Comparison of ENCODE assay signal across 22 mouse cellular contexts in genomic region chr10:71060269-71060668, GRCm38 (mm10).
DNase-seq lines count a peak whose midpoint lies in the region; ATAC-seq and TF ChIP-seq lines count a peak whose summit lies in the region.
"Had no signal": no experiment of that assay in that cellular context is flagged by ENCODE, and none has a peak within 500 bp of the region (broad histone marks: within the 10 kb centered on the region; RNA-seq: fewer than 3 reads in every experiment).

No protein-coding gene starts in this region.

- no peak for ATAC-seq in forebrain, embryonic 11.5 days (replicated peaks; ENCODE audit: low FRiP score)
- no peak for ATAC-seq in midbrain, embryonic 15.5 days (replicated peaks)
- ATAC-seq in intestine, postnatal 0 days: no peak
- ATAC-seq: CD4-positive, CD25-positive, alpha-beta regulatory T cell, adult 4 months; forebrain, embryonic 13.5 days had no signal

- H3K4me1 ChIP-seq in forebrain, embryonic 10.5 days: peaks cover 13% of the 10 kb centered on the region
- no peaks in the 10 kb centered on the region for H3K4me1 ChIP-seq in forebrain, embryonic 11.5 days (replicated peaks; ENCODE audit: control insufficient read depth, insufficient read depth, low read length)
- peaks cover 6% of the 10 kb centered on the region; the same call in 1 of the 2 replicates for H3K4me1 ChIP-seq in midbrain, embryonic 10.5 days
- peaks cover 5% of the 10 kb centered on the region; the same call in 1 of the 2 replicates for H3K4me1 ChIP-seq in midbrain, embryonic 15.5 days
- no peaks in the 10 kb centered on the region for H3K4me1 ChIP-seq in intestine, postnatal 0 days (replicated peaks; ENCODE audit: control insufficient read depth, insufficient read depth, low read length)
- H3K4me1 ChIP-seq: neural tube, embryonic 12.5 days had no signal

- H3K27me3 ChIP-seq in forebrain, embryonic 10.5 days (ENCODE audit: poor library complexity, severe bottlenecking): no peaks in the 10 kb centered on the region
- H3K27me3 ChIP-seq in forebrain, embryonic 11.5 days (ENCODE audit: control insufficient read depth, insufficient read depth, low read length): no peaks in the 10 kb centered on the region
- H3K27me3 ChIP-seq in midbrain, embryonic 10.5 days (ENCODE audit: low read depth, poor library complexity, severe bottlenecking): no peaks in the 10 kb centered on the region
- H3K27me3 ChIP-seq in midbrain, embryonic 15.5 days (replicated peaks): no peaks in the 10 kb centered on the region
- H3K27me3 ChIP-seq in intestine, postnatal 0 days (replicated peaks; ENCODE audit: control insufficient read depth, insufficient read depth, low read length): no peaks in the 10 kb centered on the region
- H3K27me3 ChIP-seq: forebrain, embryonic 13.5 days; heart, embryonic 15.5 days; neural tube, embryonic 12.5 days had no signal

- peak; percentile 19 for DNase-seq in forebrain, embryonic 10.5 days (ENCODE audit: extremely low spot score, low spot score)
- DNase-seq in forebrain, embryonic 11.5 days (ENCODE audit: low spot score): no peak
- peak; percentile 22 for DNase-seq in midbrain, embryonic 10.5 days (ENCODE audit: low spot score)
- DNase-seq in forelimb bud, embryonic 11.5 days (ENCODE audit: low read depth, low spot score): peak; percentile 82
- DNase-seq in yolk sac, embryonic 10.5 days (ENCODE audit: low spot score): peak; percentile 26
- no peak for DNase-seq in urinary bladder, postnatal 4 days (ENCODE audit: low spot score in 2 of 2)
- DNase-seq: cerebellum, adult 9-11 months; kidney, adult 11 months; kidney, postnatal 10 days; liver; lung, adult 2 months; right cerebral cortex, postnatal 25 days; thymus, postnatal 25 days had no signal

- WGBS in forebrain, embryonic 10.5 days: 70% methylated on average over 2 of the region's 2 CpGs
- WGBS in forebrain, embryonic 11.5 days: 71% methylated on average over 2 of the region's 2 CpGs
- 77% methylated on average over 2 of the region's 2 CpGs for WGBS in midbrain, embryonic 10.5 days
- 83% methylated on average over 2 of the region's 2 CpGs for WGBS in midbrain, embryonic 15.5 days
- WGBS in intestine, postnatal 0 days: 65% methylated on average over 2 of the region's 2 CpGs

- H3K4me2 ChIP-seq in forebrain, embryonic 11.5 days (ENCODE audit: low read depth, low read length, severe bottlenecking): no peak overlapping the region
- H3K4me2 ChIP-seq in midbrain, embryonic 15.5 days: no peak overlapping the region
- no peak overlapping the region for H3K4me2 ChIP-seq in intestine, postnatal 0 days (replicated peaks; ENCODE audit: low read depth)
- H3K4me2 ChIP-seq: forebrain, embryonic 13.5 days; heart, embryonic 15.5 days; neural tube, embryonic 12.5 days had no signal

- no peak overlapping the region for H3K27ac ChIP-seq in forebrain, embryonic 10.5 days
- H3K27ac ChIP-seq in forebrain, embryonic 11.5 days (ENCODE audit: low read depth, low read length): no peak overlapping the region
- H3K27ac ChIP-seq in midbrain, embryonic 10.5 days (replicated peaks): no peak overlapping the region
- H3K27ac ChIP-seq in midbrain, embryonic 15.5 days: no peak overlapping the region
- no peak overlapping the region for H3K27ac ChIP-seq in intestine, postnatal 0 days (ENCODE audit: low read depth, low read length)
- H3K27ac ChIP-seq: forebrain, embryonic 13.5 days; heart, embryonic 15.5 days; left cerebral cortex, adult 2 months; neural tube, embryonic 12.5 days; stomach, postnatal 0 days had no signal

- H3K9ac ChIP-seq in forebrain, embryonic 11.5 days (ENCODE audit: low read length): no peak overlapping the region
- H3K9ac ChIP-seq in midbrain, embryonic 15.5 days: no peak overlapping the region
- H3K9ac ChIP-seq in intestine, postnatal 0 days (ENCODE audit: low read depth, low read length): no peak overlapping the region
- H3K9ac ChIP-seq: forebrain, embryonic 13.5 days; heart, embryonic 15.5 days; neural tube, embryonic 12.5 days had no signal

- no peak for TF ChIP-seq CTCF in intestine, postnatal 0 days (IDR thresholded peaks at IDR 0.05; ENCODE audit: low read depth)

- H3K9me3 ChIP-seq in forebrain, embryonic 10.5 days: no peaks in the 10 kb centered on the region
- H3K9me3 ChIP-seq in forebrain, embryonic 11.5 days (ENCODE audit: control insufficient read depth, low read length): no peaks in the 10 kb centered on the region
- no peaks in the 10 kb centered on the region for H3K9me3 ChIP-seq in midbrain, embryonic 10.5 days (replicated peaks)
- no peaks in the 10 kb centered on the region for H3K9me3 ChIP-seq in midbrain, embryonic 15.5 days
- no peaks in the 10 kb centered on the region for H3K9me3 ChIP-seq in intestine, postnatal 0 days (ENCODE audit: control insufficient read depth)
- H3K9me3 ChIP-seq: forebrain, embryonic 13.5 days; heart, embryonic 15.5 days; neural tube, embryonic 12.5 days had no signal

- H3K36me3 ChIP-seq in forebrain, embryonic 10.5 days (replicated peaks): no peaks in the 10 kb centered on the region
- H3K36me3 ChIP-seq in forebrain, embryonic 11.5 days (ENCODE audit: control insufficient read depth, insufficient read depth, low read length): no peaks in the 10 kb centered on the region
- no peaks in the 10 kb centered on the region for H3K36me3 ChIP-seq in midbrain, embryonic 10.5 days
- H3K36me3 ChIP-seq in midbrain, embryonic 15.5 days (replicated peaks): no peaks in the 10 kb centered on the region
- H3K36me3 ChIP-seq in intestine, postnatal 0 days (ENCODE audit: control insufficient read depth, insufficient read depth): no peaks in the 10 kb centered on the region
- H3K36me3 ChIP-seq: G1E; heart, embryonic 15.5 days; neural tube, embryonic 12.5 days had no signal

- H3K4me3 ChIP-seq in forebrain, embryonic 10.5 days: no peak overlapping the region
- no peak overlapping the region for H3K4me3 ChIP-seq in forebrain, embryonic 11.5 days (ENCODE audit: low read depth, low read length)
- H3K4me3 ChIP-seq in midbrain, embryonic 10.5 days: no peak overlapping the region
- no peak overlapping the region for H3K4me3 ChIP-seq in midbrain, embryonic 15.5 days
- H3K4me3 ChIP-seq in intestine, postnatal 0 days (ENCODE audit: low read depth, low read length): no peak overlapping the region
- H3K4me3 ChIP-seq: forebrain, embryonic 13.5 days; heart, embryonic 15.5 days; left cerebral cortex, adult 2 months; neural tube, embryonic 12.5 days had no signal

Comparison
In these comparisons a context has a peak if more than half of its experiments do, and no peak if none do; other contexts are left out.
1. DNase-seq: peak in forebrain, embryonic 10.5 days (single experiment), midbrain, embryonic 10.5 days (single experiment), forelimb bud, embryonic 11.5 days (single experiment) and yolk sac, embryonic 10.5 days (single experiment); none in forebrain, embryonic 11.5 days (single experiment) and urinary bladder, postnatal 4 days (0 of 2).